Comparison of ENCODE assay signal across 8 mouse cellular contexts in the genomic region with DNA sequence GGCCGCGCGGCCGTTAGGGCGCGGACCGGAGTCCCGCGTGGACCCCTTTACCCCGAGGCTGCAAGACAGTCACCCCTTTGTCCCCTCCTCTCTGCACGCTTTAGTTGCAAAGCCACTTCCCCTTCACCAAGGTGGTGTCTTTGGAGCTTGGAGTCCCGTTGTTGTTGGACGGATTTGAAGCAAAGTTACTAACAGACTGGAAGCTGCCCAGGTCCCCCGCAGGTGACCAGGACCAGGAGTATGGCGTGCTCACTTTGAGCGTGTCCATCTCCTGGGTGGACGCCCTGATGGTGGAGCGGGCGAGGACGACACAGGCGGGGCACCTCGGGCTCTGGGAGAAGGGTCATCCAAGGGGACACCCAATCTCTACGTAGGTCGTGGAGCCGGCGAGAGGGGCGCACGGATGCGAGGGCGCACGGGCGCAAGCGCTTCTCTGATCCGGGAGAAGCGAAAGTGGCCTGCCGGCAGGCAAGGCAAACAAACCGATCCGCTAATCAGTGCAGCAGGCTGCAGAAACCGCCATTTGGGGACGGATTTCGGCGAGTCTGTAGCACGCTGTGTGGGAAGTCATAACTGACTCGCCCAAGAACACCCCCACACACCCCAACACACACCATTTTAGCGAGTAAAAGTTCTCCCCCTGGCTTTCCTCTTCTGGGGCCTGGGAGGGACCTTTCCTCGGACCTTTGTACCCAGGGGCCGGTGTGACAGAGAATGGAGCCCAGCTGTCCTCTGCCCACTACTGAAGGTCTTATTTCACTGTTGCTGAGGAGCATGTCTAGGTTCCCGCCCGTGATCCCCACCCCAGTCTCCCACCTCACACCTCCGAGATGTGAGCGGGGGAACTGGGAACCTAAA. TPM values are rescaled to one million over a fixed set of nuclear protein-coding genes. Genes with fewer than 3 reads are reported as not detected.
DNase-seq lines count a peak whose midpoint lies in the region; ATAC-seq lines count a peak whose summit lies in the region.

No protein-coding gene starts in this region.

- H3K27ac ChIP-seq in embryonic facial prominence, embryonic 12.5 days, result no peak overlapping the region

- no peaks in the 10 kb centered on the region for H3K9me3 ChIP-seq in embryonic facial prominence, embryonic 12.5 days

- peaks cover 17% of the 10 kb centered on the region; the same call in 1 of the 2 replicates for H3K4me1 ChIP-seq in embryonic facial prominence, embryonic 12.5 days

- peak overlapping the region; percentile 33 for H3K9ac ChIP-seq in embryonic facial prominence, embryonic 12.5 days

- DNase-seq in cerebellum, adult 18-20 months, result peak; percentile 40 to 56
- peak; percentile 64 to 90 for DNase-seq in adrenal gland, adult (ENCODE audit: inconsistent age in 2 of 2, low spot score in 1 of 2)
- DNase-seq in layer of hippocampus, adult 9-11 months, result peak; percentile 52
- DNase-seq in lung, postnatal 36 days, result peak; percentile 57
- DNase-seq in spleen, adult 18-20 months, result peak; percentile 32 to 58

- H3K4me3 ChIP-seq in embryonic facial prominence, embryonic 12.5 days, result peak overlapping the region; percentile 45

- H3K36me3 ChIP-seq in embryonic facial prominence, embryonic 12.5 days, result peaks cover 2% of the 10 kb centered on the region; the same call in 1 of the 2 replicates

- ATAC-seq in cerebellum, adult (ENCODE audit: insufficient number of reproducible peaks, low FRiP score, low TSS enrichment), result no peak; the same call in 1 of the 2 replicates
- ATAC-seq in embryonic facial prominence, embryonic 12.5 days (ENCODE audit: insufficient number of reproducible peaks, insufficient read depth, low FRiP score, low TSS enrichment), result peak; percentile 24; the same call in 1 of the 2 replicates
- ATAC-seq in hematopoietic stem cell, adult 5-6 weeks (replicated peaks in 1 of 2; ENCODE audit: insufficient read depth in 1 of 2, low FRiP score in 2 of 2, low TSS enrichment in 1 of 2, low read depth in 1 of 2, poor library complexity in 2 of 2, severe bottlenecking in 2 of 2), result peak; percentile 29 to 37; a peak in 1 of 4 replicates

- H3K4me2 ChIP-seq in embryonic facial prominence, embryonic 12.5 days (replicated peaks), result peak overlapping the region; percentile 85

- peaks cover 58% of the 10 kb centered on the region for H3K27me3 ChIP-seq in embryonic facial prominence, embryonic 12.5 days

- under 1% methylated on average over 51 of the region's 51 CpGs for WGBS in embryonic facial prominence, embryonic 12.5 days

RNA-seq across cellular contexts. Expression of a gene that starts 4.5 kb away (rescaled TPM):
- 0.13 TPM in 1 of 2 replicates, not detected in the other for polyA plus RNA-seq in embryonic facial prominence, embryonic 12.5 days (2016; fragmentation: Nextera tagmentation; extraction: Ambion mirVana)
- not detected in 2 replicates for total RNA-seq in hematopoietic stem cell, adult 5-6 weeks (2017)

RNA-seq across cellular contexts. Expression of a gene that starts 12.5 kb away (rescaled TPM):
- 32.3 and 34.3 TPM in 2 replicates for polyA plus RNA-seq in embryonic facial prominence, embryonic 12.5 days (2016; fragmentation: Nextera tagmentation; extraction: Ambion mirVana)
- 53.8 and 66.8 TPM in 2 replicates for total RNA-seq in hematopoietic stem cell, adult 5-6 weeks (2017)

RNA-seq across cellular contexts. Expression of a gene that starts 17.1 kb away (rescaled TPM):
- 206 and 207 TPM in 2 replicates for polyA plus RNA-seq in embryonic facial prominence, embryonic 12.5 days (2016; fragmentation: Nextera tagmentation; extraction: Ambion mirVana)
- total RNA-seq in hematopoietic stem cell, adult 5-6 weeks (2017), result 188 and 197 TPM in 2 replicates
